Mouse (Mus musculus): Measurements from ENCODE around the gene Pde3a. TPM values are rescaled to one million over a fixed set of nuclear protein-coding genes. Genes with fewer than 3 reads are reported as not detected.

The Pde3a gene
- 1 to 10 TPM; 2.1 to 2.6 TPM for total RNA-seq (2021)
- long read RNA-seq, partial matches to known transcripts = 0 of 2 reads
- long read RNA-seq, other reads (novel, unspliced or antisense) = 2 of 2 reads

DNA sequence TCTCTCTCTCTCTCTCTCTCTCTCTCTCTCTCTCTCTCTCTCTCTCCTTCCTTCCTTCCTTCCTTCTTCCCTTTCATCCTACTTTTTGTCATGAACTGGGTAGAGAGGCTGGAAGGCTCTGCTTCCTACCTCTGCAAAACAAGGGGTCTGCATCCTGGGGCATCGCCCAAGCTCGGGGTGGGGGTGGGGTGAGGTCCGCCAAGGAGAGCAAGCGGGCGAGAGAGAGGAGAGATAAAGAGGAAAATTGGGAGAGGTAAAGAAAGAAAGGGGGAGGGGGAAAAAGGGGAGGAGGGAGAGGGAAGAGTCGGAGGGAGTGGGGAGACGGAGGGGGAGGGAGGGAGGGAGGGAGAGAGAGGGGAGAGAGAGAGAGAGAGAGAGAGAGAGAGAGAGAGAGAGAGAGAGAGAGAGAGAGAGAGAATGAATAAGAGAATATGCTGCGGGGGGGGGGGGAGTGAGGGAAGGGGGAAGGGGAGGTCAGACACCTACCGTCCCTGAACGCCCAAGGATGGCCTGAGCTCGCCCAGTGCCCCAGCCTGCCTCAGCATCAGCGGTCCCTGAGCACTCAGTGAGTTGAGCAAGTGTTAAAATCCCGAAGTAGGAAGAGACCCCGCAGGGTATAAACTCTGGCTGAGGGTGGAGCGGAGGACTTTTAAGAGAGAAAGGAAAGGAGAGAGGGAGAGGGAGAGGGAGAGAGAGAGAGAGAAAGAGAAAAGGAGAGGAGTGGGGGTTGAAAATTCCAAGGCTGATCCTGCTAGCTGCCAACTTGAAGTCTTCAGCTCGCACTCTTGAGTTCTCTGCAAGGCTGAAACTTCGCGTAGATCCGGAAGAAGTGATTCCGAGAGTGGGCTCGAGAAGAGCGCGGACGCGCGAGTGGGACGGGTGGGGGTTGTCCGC is at the start of gene Pde3a:
TSS of gene Pde3a (plus strand) at position 579 of the 894 bp plus-strand sequence.
- DNase-seq (ENCODE audit: low spot score in 2 of 2) = no peak

DNA sequence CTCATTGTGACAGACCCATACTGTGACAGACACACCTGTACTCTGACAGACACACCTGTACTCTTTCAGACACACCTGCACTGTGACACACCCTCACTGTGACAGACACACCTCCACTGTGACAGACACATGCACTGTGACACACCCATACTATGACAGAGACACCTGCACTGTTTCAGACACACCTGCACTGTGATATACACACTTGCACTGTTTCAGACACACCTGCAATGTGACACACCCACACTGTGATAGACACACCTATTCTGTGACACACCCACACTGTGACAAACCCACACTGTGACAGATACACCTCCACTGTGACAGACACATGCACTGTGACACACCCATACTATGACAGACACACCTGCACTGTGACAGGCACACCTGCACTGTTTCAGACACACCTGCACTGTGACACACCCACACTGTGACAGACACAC is 48.9 kb upstream of the Pde3a start:
- DNase-seq (ENCODE audit: low spot score in 2 of 2) = no peak

DNA sequence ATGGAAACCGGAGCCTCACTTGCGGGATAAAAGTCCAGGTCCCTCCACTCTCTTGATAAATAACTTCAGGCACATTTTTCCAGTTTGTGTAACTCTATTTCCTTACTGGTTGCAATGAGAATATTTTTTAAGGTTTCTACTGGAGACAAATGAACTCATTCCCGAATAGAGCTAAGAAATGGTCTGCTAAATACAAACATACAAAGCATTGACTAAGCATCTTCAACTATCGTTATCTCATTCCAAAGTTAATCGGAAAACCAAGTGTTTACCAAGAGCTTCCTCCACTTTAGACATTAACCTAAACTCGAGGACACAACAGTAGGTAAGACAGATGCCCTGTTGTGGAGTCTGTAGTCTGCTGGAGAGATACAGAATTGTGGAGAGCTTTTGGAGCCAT is 41.5 kb upstream of the Pde3a start:
- DNase-seq (ENCODE audit: low spot score in 2 of 2) = no peak

DNA sequence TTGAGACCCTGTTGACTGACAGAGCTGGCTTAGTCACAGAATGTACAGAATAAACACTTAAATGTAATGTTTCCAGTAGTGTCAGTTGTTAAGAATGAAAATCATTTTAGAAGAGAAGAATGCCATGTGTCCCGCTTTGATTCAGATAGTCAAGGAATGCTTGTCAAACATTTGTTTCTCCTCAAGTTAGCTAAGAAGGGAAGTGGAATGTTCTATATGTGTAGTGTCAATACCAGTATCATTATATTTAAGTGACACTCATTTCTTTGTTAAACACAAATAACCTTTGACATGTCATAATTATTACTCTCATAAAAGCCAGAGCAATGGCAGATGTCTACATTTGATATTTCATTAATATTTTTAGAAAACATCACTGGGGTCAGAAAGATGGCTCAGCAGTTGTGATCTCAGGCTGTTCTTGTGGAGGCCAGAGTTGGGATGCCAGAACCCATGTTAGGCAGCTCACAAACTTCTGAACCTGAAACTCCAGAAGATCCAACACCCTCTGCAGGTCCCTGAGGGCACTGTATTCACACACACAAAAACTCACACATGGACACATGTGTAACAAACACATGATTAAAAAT is 40.7 kb upstream of the Pde3a start:
- DNase-seq (ENCODE audit: low spot score in 2 of 2) = no peak

DNA sequence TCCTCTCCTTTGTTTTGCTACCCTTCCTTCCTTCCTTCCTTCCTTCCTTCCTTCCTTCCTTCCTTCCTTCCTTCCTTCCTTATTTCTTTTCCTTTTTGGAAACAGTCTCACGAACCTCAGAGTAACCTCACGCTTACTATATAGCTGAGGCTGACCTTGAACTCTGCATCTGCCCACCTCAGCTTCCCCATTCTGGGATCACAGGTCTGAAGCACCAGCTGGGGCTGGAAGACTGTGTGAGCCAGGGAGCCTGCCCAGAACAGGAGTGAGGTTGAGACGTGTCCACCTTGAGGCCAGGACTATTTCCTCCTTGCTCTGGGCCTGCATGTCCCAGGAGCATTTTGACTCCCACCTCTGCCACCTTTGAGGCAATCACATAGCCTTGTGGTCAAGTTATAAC is 39.0 kb upstream of the Pde3a start:
- DNase-seq (ENCODE audit: low spot score in 2 of 2) = no peak

DNA sequence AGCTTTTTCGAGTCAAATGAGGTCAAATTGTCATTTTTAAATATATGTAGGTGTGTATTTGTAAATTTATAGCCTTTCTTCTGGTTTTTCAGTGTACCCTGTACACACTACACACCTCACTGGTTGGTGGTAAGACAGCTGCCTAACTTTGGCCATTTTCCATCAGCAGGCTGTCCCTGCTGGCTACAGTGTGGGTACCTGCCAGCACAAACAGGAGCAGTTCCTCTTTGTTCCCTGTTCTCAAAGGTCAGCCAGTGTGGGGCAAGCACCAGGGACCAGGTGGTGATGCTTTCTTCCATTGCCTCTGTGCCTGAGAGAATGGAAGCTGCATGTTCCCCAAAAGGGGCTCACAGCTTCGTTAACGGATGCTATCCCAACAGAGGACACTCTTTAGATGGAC is 28.0 kb upstream of the Pde3a start:
- no peak for DNase-seq (ENCODE audit: low spot score in 2 of 2)

DNA sequence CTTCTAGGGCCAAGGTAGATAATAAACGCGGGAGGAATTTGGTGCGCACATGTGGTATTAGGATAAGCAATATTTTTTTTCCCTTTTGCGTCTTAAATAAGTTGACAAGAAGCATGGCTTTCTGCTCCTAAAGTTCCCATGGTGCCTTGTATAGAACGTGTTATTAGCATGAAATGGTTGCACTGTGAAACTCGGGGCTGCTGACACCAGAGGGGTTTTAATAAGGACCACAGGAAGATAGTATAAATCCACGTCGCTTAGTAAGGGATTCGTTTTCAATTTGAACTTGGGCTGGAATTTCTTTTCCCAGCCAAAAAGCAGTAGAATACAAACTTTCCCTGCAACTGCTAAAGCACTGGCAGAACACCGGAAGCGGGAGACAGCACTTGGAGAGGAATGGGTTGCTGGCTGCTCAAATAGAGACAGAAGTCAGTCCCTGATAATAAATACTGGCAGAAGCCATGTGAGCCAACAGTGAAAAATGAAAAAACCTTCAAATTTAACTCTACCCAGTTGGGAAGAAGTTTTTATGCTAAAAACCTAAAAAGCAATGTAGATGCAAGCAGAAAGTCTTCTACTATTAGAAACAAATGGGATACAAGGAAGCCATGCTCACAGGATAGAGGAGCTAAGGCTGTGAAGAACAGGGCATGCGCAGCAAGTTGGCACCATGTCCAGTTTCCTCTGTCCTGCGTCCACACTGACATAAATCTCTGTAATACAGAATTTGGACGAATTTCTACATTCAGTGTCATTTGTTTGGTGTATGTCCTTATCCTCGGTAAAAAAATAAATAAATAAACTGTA is 22.0 kb upstream of the Pde3a start:
- no peak for DNase-seq (ENCODE audit: low spot score in 2 of 2)

DNA sequence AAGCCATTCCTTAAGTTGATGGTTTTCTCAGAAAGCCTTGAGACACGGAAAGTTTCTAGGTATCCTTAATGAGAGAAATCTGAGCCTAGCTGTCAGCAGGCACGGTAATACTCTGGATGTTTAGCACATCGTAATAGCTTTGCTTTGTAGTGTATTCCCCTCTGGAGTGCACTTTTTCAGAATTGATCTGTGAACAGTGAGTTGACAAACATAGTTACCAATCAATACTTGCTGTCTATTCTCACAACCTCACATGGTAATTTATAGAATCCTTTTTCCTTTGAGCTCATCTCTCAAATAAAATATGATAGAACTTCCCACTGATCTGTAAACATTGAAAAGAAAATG is 21.4 kb upstream of the Pde3a start:
- DNase-seq (ENCODE audit: low spot score in 2 of 2) = no peak

DNA sequence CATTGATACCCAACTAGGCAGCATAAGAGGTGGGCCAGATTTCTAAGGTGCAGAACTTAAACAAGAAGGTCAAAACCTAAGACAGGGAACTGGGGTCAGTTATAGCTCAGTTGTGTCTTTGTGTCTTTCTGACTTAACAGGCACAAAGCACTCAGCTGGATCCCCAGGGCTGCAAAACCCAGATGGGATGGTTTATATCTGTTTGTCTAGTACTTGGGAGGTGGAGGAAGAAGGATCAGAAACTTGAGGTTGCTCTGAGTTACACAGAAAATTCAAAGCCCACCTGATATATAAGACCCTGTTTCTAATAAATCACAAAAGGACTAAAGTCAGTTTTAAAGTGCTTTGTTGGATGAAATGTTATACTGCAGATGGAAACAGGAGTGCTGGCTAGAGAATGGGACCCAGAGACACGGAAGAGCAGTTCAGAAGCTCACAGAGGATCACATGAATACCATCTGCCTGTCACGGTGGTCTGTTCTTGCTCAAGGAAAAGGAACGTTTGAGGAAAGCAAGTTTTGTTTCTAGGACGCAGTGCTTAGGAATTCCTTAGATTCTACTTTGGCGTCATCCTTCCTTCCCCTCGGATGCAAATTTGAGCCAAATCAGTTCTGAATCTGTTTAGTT is 16.2 kb upstream of the Pde3a start:
- DNase-seq (ENCODE audit: low spot score in 2 of 2) = no peak

DNA sequence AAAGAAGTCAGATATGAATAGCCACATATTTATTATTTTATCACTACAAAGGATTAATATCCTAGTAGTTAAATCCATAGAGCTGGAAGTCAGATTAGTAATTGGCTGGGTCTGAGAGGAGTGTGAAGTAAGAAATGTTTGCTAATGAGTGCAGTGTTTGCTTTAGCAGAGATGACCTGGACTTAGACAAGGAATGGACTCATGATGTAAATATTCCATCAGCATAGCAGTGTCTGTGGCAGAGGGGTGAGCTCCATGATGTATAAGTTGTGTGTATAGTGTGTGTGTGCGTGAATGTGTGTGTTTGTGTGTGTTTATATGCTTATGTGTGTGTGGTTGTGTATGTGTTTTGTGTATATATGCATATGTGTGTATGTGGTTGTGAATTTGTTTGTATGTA is 7.3 kb upstream of the Pde3a start:
- no peak for DNase-seq (ENCODE audit: low spot score in 2 of 2)

DNA sequence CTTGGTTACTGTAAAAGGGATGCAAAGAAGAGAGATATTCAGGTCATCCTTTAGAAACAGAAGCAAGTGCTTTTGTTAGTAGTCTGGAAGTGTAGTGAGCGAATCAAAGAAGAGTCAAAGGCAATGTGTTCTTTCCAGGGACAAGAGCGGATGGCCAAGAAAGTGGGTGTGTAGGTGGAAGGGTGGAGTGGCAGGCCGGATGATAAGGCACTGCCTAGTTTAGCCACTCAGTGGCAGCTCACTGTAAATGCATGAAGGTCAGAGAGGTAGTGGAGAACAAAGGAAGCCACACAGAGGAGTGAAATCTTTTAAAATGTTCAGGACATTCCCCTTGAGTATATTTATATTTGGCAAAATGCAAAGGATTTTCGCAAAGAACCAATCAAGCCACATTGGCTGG is 4.0 kb upstream of the Pde3a start:
- no peak for DNase-seq (ENCODE audit: low spot score in 2 of 2)

DNA sequence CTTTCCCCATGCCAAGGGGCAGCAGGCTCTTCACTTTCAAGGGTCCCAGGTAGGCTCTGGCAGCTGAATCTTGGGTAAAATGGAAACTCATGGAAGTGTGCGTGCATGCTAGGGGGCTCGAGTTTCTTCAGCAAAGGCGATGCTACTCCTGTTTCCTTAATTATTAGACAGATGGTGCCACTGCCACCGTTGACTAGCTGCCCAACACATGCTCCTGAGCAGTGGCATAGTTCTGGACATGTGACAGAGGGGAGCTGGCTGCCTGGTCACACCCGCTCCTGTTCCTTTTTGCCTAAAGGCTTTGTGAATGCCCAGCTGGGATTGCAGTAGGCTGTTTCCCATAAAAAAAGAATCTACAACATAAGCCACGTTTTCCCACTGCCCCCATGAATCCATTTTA is 2.7 kb upstream of the Pde3a start:
- DNase-seq (ENCODE audit: low spot score in 2 of 2) = no peak

DNA sequence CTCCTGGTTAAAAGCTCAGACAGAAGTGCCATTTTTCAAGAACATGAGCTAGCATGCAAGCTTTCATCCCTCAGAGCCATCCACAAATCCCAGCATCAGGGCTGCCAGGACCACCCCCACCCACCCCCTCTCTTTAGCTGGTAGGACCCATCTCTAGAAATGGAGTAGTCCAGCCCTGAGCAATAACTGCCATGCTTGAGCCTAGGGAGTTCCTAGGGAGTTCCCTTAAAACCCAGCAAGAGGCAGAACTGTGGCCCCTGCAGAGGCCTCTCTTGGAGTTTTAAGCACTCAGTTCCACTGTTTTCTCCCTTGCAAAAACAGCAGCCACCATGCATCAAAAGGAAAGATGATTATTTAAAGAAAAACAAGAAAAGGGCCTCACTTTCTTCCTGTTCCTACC is 988 bp upstream of the Pde3a start:
- DNase-seq (ENCODE audit: low spot score in 2 of 2) = no peak

DNA sequence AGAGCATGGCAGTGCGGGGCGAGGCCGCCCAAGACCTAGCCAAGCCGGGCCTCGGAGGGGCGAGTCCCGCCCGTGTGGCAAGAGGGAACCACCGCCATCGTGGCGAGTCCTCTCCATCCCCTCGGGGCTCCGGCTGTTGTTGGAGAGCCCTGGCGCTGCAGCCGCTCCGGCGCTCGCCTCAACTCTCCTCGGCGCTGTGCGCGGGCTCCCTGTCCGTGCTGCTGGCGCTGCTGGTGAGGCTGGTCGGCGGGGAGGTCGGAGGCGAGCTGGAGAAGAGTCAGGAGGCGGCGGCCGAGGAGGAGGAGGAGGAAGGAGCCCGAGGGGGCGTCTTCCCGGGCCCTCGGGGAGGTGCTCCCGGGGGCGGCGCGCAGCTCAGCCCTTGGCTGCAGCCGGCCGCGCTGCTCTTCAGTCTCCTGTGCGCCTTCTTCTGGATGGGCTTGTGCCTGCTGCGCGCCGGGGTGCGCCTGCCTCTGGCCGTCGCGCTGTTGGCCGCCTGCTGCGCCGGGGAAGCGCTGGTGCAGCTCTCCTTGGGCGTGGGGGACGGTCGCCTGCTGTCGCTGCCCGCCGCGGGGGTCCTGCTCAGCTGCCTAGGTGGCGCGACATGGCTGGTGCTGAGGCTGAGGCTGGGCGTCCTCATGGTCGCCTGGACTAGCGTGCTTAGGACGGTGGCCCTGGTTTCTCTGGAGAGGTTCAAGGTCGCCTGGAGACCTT is 671 bp downstream of the Pde3a start:
- DNase-seq (ENCODE audit: low spot score in 2 of 2) = peak; percentile 18 to 23

DNA sequence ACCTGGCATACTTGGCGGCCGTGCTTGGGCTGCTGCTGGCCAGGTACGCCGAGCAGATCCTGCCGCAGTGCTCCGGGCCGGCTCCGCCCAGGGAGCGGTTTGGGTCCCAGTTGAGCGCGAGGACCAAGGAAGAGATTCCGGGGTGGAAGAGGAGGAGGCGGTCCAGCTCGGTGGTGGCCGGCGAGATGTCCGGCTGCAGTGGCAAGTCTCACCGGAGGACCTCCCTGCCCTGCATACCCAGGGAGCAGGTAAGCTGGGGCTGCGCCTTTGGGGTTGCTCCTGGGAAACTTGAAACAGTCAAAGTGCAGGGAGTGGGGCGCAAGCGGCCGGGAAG is 1.2 kb downstream of the Pde3a start:
- DNase-seq (ENCODE audit: low spot score in 2 of 2) = no peak

DNA sequence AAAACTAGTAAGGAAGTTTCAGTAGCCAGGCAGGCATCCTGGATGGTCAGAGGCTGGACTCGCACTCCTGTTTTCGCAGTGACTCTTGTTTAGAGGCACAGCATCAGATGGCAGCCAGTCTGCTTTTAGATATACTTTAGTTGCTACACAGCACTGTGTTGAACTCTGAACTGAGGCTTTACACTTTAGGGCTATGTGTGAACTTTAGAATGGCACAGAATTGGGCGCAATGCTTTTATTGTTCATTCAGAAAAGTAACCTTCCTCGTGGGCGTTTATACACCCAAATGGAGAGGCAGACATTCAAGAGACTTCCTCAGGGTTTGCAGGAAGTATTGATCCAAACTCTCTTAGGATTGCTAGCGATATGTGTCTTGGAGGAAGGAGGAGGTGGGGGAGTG is 1.9 kb downstream of the Pde3a start:
- no peak for DNase-seq (ENCODE audit: low spot score in 2 of 2)

DNA sequence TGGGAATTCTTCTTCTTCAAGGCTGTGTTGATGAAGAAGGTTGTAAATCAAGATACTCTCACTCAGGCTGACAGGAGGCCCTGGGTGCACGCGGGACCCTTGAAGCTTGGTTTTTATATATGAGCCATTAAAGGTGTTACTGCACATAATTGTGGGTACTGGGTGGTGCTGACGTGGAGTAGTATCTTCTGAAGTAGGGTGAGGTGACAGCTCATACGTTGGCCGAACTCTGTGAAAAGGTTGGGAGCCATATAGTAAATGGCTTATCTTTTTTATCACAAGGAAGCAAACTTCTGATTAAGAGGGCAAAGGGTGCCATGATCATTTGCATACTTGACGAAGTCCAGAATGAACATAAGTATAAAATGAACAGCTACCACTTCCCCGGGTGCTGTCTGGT is 3.5 kb downstream of the Pde3a start:
- DNase-seq (ENCODE audit: low spot score in 2 of 2) = no peak

DNA sequence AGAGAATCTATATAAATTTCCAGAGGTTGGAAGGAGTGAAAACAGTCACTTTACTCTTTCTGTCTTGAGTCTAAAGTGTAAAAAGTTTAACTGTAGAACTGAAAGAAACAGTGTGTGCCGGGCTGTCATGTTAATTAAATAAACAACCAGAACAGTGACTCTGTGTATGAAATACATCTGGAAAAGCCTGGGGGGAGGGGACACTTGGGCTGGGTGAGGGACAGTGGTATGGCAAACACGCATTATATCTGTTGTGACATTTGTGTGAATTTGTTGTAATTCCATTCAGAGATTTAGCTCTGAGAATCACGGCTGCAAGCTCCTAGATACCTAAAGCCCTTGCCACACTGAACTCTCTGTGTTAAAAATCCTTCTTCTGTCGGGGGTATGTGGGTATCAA is 5.9 kb downstream of the Pde3a start:
- DNase-seq (ENCODE audit: low spot score in 2 of 2) = no peak

DNA sequence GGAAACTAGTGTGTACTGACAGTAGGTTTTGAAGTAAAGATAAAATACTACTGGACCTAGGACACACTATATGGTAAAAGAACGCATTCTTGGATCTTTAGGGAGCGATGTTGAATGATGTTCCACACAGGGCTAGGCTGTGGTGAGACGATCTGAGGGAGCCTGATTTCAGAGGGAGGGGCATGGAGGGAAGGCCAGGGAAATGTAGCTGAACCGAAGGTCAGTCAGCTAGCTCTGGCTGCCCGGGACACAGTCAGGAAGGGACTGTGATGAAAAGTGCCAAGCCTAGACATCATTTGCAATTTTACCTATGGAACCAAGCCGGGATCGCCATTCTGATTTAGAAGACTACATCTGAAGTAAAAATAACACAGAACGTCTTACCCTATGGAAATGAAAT is 7.8 kb downstream of the Pde3a start:
- no peak for DNase-seq (ENCODE audit: low spot score in 2 of 2)

DNA sequence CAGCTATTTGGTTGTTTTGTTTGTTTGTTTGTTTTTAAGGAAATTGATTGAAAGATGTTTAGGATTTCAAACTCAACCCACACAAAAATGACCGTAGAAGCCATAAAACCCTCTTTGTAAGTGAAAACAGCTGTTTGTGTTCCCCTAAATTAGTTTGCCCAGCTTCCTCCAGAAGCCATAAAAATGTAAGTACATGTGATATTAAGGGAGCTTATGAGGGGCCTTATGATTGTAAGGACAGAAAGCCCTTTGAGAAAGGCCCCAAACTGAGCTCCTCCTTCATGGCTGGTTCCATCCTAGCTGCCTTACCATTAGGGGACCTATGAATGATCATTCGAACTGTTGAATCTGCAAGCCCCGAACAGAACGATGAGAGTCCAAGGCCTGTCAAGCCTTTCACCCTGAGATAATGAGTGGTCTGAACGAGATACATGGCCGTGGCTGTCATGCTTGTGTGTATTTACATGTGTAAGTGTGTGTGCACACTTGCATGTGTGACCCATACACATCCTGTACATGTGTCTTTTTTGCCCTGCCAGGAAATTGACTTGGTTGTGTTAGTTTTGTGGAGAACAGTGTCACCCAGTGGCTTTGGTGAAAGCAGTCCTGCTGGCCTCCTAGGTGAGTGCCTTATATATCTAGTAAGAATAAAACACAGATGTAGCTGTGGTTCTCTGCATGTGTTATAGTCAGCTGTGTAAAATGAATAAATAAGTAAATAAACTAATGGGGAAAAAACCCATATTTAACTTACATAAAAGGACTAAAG is 8.5 kb downstream of the Pde3a start:
- no peak for DNase-seq (ENCODE audit: low spot score in 2 of 2)
